Mouse (Mus musculus) neural tube, embryonic 11.5 days (tissue): ENCODE measurements around the gene Srd5a1. TPM values are rescaled to one million over a fixed set of nuclear protein-coding genes. Genes with fewer than 3 reads are reported as not detected.

Source experiments
- ATAC-seq: fragments of 200-750 bp; cut with Nextera tagmentation; 2 replicates; pipeline ENCODE4 v1.8.0; 2017; ENCODE audit warnings: moderate number of reproducible peaks, mild to moderate bottlenecking, moderate TSS enrichment, moderate library complexity; ENCODE audit not compliant: insufficient read depth, low FRiP score, low TSS enrichment
- DNase-seq: peaks from one replicate; pipeline ENCODE4 v3.0.0-alpha.2; 2015; ENCODE audit warnings: low spot score
- H3K27ac ChIP-seq: fragments of 300-500 bp; sonication (generic); 2 replicates; pipeline ENCODE4 v1.5.1; 2014; ENCODE audit warnings: low read depth, mild to moderate bottlenecking, low read length
- H3K27me3 ChIP-seq: fragments of 300-500 bp; sonication (generic); 2 replicates; pipeline ENCODE4 v1.6.1; 2014; ENCODE audit warnings: mild to moderate bottlenecking, low read length, mixed read lengths; ENCODE audit not compliant: control insufficient read depth, insufficient read depth
- H3K36me3 ChIP-seq: fragments of 300-500 bp; sonication (generic); 2 replicates; pipeline ENCODE4 v1.6.1; 2014; ENCODE audit warnings: mild to moderate bottlenecking, low read length, moderate library complexity, mixed read lengths; ENCODE audit not compliant: control insufficient read depth, insufficient read depth
- H3K4me1 ChIP-seq: fragments of 300-500 bp; sonication (generic); 2 replicates; pipeline ENCODE4 v1.6.1; 2014; ENCODE audit warnings: low read length, mixed read lengths; ENCODE audit not compliant: control insufficient read depth, insufficient read depth
- H3K4me2 ChIP-seq: fragments of 300-500 bp; sonication (generic); 2 replicates; pipeline ENCODE4 v1.6.1; 2014; ENCODE audit warnings: low read depth, mild to moderate bottlenecking, moderate library complexity
- H3K4me3 ChIP-seq: fragments of 300-500 bp; sonication (generic); 2 replicates; pipeline ENCODE4 v1.5.1; 2014; ENCODE audit warnings: low read depth, low read length
- H3K9ac ChIP-seq: fragments of 300-500 bp; sonication (generic); 2 replicates; pipeline ENCODE4 v1.6.1; 2014; ENCODE audit warnings: mild to moderate bottlenecking, low read length
- H3K9me3 ChIP-seq: fragments of 300-500 bp; sonication (generic); 2 replicates; pipeline ENCODE4 v1.6.1; 2016; ENCODE audit warnings: low read length; ENCODE audit not compliant: control insufficient read depth
- WGBS: fragments of 180-500 bp; shearing (Covaris S2); extraction: QIAGEN DNeasy Blood & Tissue Kit; methylation state at CpG from one replicate; pipeline ENCODE4 v1.1.7; 2014; 5-methylcytosine and 5-hydroxymethylcytosine counted together
- polyA plus RNA-seq: library from polyadenylated mRNA; unstranded; fragments of >200 nt; fragmentation: Nextera tagmentation; extraction: Ambion mirVana; gene quantifications from 2 replicates; pipeline ENCODE4 v1.2.1, GENCODE M21; 2014

Srd5a1 gene
- polyA plus RNA-seq, 1 experiment from 2014 or later, result 26.0 TPM

DNA sequence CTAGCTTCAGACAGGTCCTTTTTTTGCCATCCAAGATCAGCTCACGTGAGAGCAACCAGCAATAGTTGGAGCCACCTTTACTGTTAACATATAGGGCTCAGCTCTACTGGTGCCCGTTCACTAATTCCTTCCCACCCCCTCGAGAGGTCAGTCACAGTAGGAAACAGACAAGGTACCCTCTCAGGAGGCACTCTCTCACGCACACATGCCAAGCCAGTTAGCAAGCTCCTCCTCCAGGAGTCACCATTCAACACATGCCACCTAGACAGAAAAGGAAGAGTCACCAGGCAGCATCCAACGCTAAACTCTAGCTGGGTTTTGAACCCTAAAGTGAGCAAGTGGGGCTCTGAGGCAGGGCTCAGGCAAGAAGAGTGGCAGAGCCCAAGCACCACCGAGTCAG lies 79.8 kb downstream of the Srd5a1 start:
- DNase-seq (no peak), ATAC-seq (no peak)
- Histone ChIP-seq H3K27ac (no peak overlapping the region), H3K4me2 (peak overlapping the region; percentile 90), H3K4me3 (peak overlapping the region; percentile 96), H3K4me1 (peaks cover 29% of the 10 kb centered on the region), H3K36me3 (no peaks in the 10 kb centered on the region; the same call in 1 of the 2 replicates), H3K27me3 (no peaks in the 10 kb centered on the region), H3K9ac (no peak overlapping the region), H3K9me3 (no peaks in the 10 kb centered on the region)
- WGBS, result 61% methylated on average over 6 of the region's 6 CpGs

DNA sequence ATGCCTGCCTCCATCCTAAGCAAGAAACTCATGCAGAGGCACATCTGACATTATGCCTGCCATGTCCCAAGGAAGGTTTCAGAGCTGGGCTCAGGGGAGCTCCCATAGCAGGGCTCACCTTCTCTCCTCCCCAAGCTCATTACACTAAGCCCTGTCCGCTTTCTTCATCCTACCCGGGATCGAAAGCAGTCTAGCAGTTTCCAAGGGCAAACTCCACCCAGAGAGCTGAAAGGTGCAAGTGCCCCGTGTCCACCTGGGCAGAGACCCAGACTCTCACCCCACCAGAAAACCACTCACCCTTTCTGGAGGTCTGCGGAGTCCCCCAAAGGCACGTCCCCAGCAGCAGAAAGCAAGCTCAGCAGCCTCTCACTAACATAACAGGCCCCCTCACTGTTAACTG lies 80.3 kb downstream of the Srd5a1 start:
- Histone ChIP-seq H3K4me3 (no peak overlapping the region), H3K9ac (no peak overlapping the region), H3K4me2 (peak overlapping the region; percentile 90), H3K27ac (no peak overlapping the region), H3K9me3 (no peaks in the 10 kb centered on the region), H3K4me1 (peaks cover 32% of the 10 kb centered on the region), H3K36me3 (no peaks in the 10 kb centered on the region; the same call in 1 of the 2 replicates), H3K27me3 (no peaks in the 10 kb centered on the region)
- DNase-seq (no peak), ATAC-seq (no peak)
- WGBS, result 88% methylated on average over 6 of the region's 6 CpGs

DNA sequence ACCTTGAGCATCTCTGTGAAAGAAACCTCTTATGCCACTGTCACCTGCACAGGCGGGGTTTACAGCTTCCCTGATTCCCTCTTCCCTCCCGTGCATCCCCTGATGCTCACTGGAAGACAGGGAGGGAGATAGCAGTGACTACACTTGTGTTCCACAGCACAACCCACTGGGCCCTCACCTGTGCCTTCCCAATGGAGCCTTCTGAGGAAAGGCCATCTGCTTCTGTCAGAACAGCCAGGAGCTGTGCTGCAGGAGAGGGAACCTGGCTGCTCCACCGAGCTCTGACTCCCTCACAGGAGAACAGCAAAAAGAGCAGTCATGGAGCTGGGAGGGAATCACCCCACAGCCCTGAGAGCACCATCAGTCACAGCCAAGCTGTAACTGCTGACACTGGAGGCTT lies 81.1 kb downstream of the Srd5a1 start:
- Histone ChIP-seq H3K27me3 (no peaks in the 10 kb centered on the region), H3K36me3 (no peaks in the 10 kb centered on the region; the same call in 1 of the 2 replicates), H3K27ac (no peak overlapping the region), H3K9ac (no peak overlapping the region), H3K4me2 (no peak overlapping the region), H3K9me3 (no peaks in the 10 kb centered on the region), H3K4me1 (peaks cover 34% of the 10 kb centered on the region), H3K4me3 (0 out of 2 replicates have a peak overlapping the region, but pooled peaks have one; percentile 2)
- no peak for DNase-seq
- ATAC-seq, result no peak
- 86% methylated on average over 3 of the region's 3 CpGs for WGBS

DNA sequence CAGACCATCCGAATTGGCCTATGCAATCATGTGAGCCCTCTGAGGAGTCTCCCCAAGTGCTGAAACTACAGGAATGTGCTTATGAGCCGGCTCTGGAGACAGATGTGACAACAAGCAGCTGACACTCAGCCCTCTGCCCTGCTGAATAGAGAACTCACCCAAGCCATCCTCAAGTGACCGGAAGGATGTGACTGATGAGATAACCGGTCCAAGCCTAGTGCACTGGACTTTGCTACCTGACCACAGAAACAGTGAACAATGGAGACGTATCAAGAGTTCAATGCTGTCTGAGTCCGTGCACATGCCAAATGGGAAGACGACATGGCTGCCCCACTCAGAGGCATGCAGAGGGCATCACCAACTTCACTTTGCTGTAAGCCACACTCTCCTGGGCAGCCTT lies 82.7 kb downstream of the Srd5a1 start:
- no peak overlapping the region for H3K4me2 ChIP-seq
- H3K9me3 ChIP-seq, result no peaks in the 10 kb centered on the region
- no peaks in the 10 kb centered on the region; the same call in 1 of the 2 replicates for H3K36me3 ChIP-seq
- H3K9ac ChIP-seq, result no peak overlapping the region
- DNase-seq (no peak), ATAC-seq (no peak)
- H3K4me3 ChIP-seq, result no peak overlapping the region
- H3K4me1 ChIP-seq, result peaks cover 34% of the 10 kb centered on the region
- WGBS, result 84% methylated on average over 7 of the region's 7 CpGs
- H3K27me3 ChIP-seq, result no peaks in the 10 kb centered on the region
- H3K27ac ChIP-seq, result no peak overlapping the region

DNA sequence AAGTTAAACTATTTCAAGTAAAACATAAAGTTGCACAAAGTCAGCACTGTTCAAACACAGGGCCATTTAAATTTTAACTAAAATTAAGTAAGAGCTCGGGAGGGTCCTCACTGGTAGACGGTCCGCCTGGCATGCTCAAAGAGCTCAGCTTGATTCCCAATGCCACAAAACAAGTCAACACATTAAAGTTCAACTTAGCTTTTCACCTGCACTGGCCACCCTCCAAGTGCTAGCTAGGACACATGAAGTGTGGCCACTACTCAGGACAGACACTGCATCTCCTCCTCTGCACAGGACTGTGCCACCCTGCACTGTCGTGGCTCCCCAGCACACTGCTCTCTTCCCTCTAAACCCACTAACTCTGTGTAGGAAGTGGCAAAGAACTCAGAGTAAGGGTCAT lies 85.4 kb downstream of the Srd5a1 start:
- no peak for ATAC-seq
- Histone ChIP-seq H3K4me3 (no peak overlapping the region), H3K36me3 (no peaks in the 10 kb centered on the region; the same call in 1 of the 2 replicates), H3K4me1 (peaks cover 20% of the 10 kb centered on the region), H3K27me3 (no peaks in the 10 kb centered on the region), H3K4me2 (no peak overlapping the region), H3K9me3 (no peaks in the 10 kb centered on the region), H3K9ac (no peak overlapping the region), H3K27ac (no peak overlapping the region)
- no peak for DNase-seq
- WGBS, result 70% methylated on average over 4 of the region's 4 CpGs

DNA sequence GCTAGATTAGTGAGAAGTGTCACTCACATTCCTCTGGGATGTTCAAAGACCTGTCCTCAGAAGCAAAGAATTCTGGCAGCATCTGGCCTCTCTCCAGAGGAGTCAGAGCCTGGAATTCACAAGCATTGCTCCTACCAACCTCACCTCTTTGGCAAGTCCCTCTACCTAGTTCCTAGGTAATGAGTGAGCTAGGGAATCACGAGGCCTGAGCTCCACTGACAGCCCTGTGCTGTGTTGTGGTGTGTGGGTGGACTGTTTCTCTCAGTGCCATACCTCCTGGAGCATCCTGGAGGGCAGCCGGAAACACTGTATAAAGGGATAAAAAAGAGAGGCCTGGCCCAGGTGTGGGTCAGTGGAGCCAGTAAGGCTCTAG lies 87.1 kb downstream of the Srd5a1 start:
- Histone ChIP-seq H3K27ac (no peak overlapping the region), H3K27me3 (no peaks in the 10 kb centered on the region), H3K4me2 (no peak overlapping the region), H3K9me3 (no peaks in the 10 kb centered on the region), H3K9ac (no peak overlapping the region), H3K36me3 (no peaks in the 10 kb centered on the region), H3K4me1 (peaks cover 15% of the 10 kb centered on the region), H3K4me3 (no peak overlapping the region)
- DNase-seq, result no peak
- WGBS, result 74% methylated on average over 2 of the region's 2 CpGs
- no peak for ATAC-seq

Other genes with a start within 250 kb of the Srd5a1 start
- gene Nsun2, start 77.7 kb downstream of the Srd5a1 start, polyA plus RNA-seq, result 139 and 143 TPM in 2 replicates
- 8.5 and 10.5 TPM in 2 replicates for gene Tent4a, start 76.8 kb downstream of the Srd5a1 start, polyA plus RNA-seq
- 16.8 and 17.2 TPM in 2 replicates for gene Ube2ql1, start 128.4 kb upstream of the Srd5a1 start, polyA plus RNA-seq
- 188 and 195 TPM in 2 replicates for gene Med10, start 191.0 kb upstream of the Srd5a1 start, polyA plus RNA-seq